Mouse (Mus musculus) intestine, embryonic 16.5 days (tissue): ENCODE results near the gene Rps15. TPM values are rescaled to one million over a fixed set of nuclear protein-coding genes. Genes with fewer than 3 reads are reported as not detected.

Experiments used
- ATAC-seq: fragments of 200-750 bp; cut with Nextera tagmentation; 2 replicates; pipeline ENCODE4 v1.8.0; 2017; ENCODE audit warnings: moderate TSS enrichment, moderate library complexity
- H3K27ac ChIP-seq: fragments of 300-500 bp; sonication (generic); 2 replicates; pipeline ENCODE4 v1.5.1; 2014; ENCODE audit warnings: mild to moderate bottlenecking, low read length
- H3K27me3 ChIP-seq: fragments of 300-500 bp; sonication (generic); replicated peaks from 2 replicates; pipeline ENCODE4 v1.6.1; 2014; ENCODE audit warnings: low read length, control low read depth, mixed read lengths; ENCODE audit not compliant: control insufficient read depth, insufficient read depth
- H3K36me3 ChIP-seq: fragments of 300-500 bp; sonication (generic); 2 replicates; pipeline ENCODE4 v1.6.1; 2014; ENCODE audit warnings: low read length, control low read depth; ENCODE audit not compliant: control insufficient read depth, insufficient read depth
- H3K4me1 ChIP-seq: fragments of 300-500 bp; sonication (generic); 2 replicates; pipeline ENCODE4 v1.6.1; 2014; ENCODE audit warnings: low read length, control low read depth, mixed read lengths; ENCODE audit not compliant: control insufficient read depth, insufficient read depth
- H3K4me2 ChIP-seq: fragments of 300-500 bp; sonication (generic); 2 replicates; pipeline ENCODE4 v1.6.1; 2014; ENCODE audit warnings: low read depth, low read length, control low read depth
- H3K4me3 ChIP-seq: fragments of 300-500 bp; sonication (generic); 2 replicates; pipeline ENCODE4 v1.5.1; 2014; ENCODE audit warnings: mild to moderate bottlenecking, low read length
- H3K9ac ChIP-seq: fragments of 300-500 bp; sonication (generic); 2 replicates; pipeline ENCODE4 v1.6.1; 2014; ENCODE audit warnings: low read depth, low read length
- H3K9me3 ChIP-seq: fragments of 300-500 bp; sonication (generic); 2 replicates; pipeline ENCODE4 v1.6.1; 2016; ENCODE audit warnings: low read length, control low read depth; ENCODE audit not compliant: control insufficient read depth
- WGBS: fragments of 180-500 bp; shearing (Covaris S2); extraction: QIAGEN DNeasy Blood & Tissue Kit; methylation state at CpG from one replicate; pipeline ENCODE4 v1.1.7; 2014; 5-methylcytosine and 5-hydroxymethylcytosine counted together
- polyA plus RNA-seq: library from polyadenylated mRNA; unstranded; fragments of >200 nt; fragmentation: Nextera tagmentation; extraction: Ambion mirVana; gene quantifications from 2 replicates; pipeline ENCODE4 v1.2.1, GENCODE M21; 2015

Rps15 gene
- polyA plus RNA-seq, 1 experiment from 2014 or later, result 922 TPM

- Histone ChIP-seq H3K4me1 (peaks cover 23% of the 10 kb centered on the region; the same call in 1 of the 2 replicates), H3K9ac (peak within 1 kb of the TSS; percentile 74), H3K27ac (peak within 1 kb of the TSS; percentile 83), H3K4me3 (peak within 1 kb of the TSS; percentile 65), H3K36me3 (no peaks in the 10 kb centered on the region), H3K9me3 (no peaks in the 10 kb centered on the region), H3K4me2 (peak within 1 kb of the TSS; percentile 91), H3K27me3 (no peaks in the 10 kb centered on the region)
- WGBS, result 6% methylated on average over 36 of the region's 36 CpGs
- ATAC-seq, result peak; percentile 85
Observed at GRCm38 (mm10) chr10:80329273-80330081, 37.2 kb downstream of the Rps15 start, which contains the start of the genes Pcsk4 and Reep6. Pcsk4 (minus strand) TSS chr10:80329498. Reep6 (plus strand) TSS chr10:80329953.

GRCm38 (mm10) chr10:80330084-80330483 is 37.8 kb downstream of the Rps15 start:
- Histone ChIP-seq H3K4me3 (peak overlapping the region; percentile 65), H3K27me3 (no peaks in the 10 kb centered on the region), H3K36me3 (0 out of 2 replicates have a peak, but pooled peaks cover 3% of the 10 kb centered on the region), H3K4me2 (peak overlapping the region; percentile 91), H3K27ac (peak overlapping the region; percentile 83), H3K9me3 (no peaks in the 10 kb centered on the region), H3K9ac (peak overlapping the region; percentile 74), H3K4me1 (peaks cover 17% of the 10 kb centered on the region; the same call in 1 of the 2 replicates)
- 0 out of 2 replicates have a peak, but pooled peaks have one; percentile 0 for ATAC-seq
- 1% methylated on average over 39 of the region's 41 CpGs for WGBS

GRCm38 (mm10) chr10:80330888-80331287 is 38.6 kb downstream of the Rps15 start:
- Histone ChIP-seq H3K36me3 (0 out of 2 replicates have a peak, but pooled peaks cover 3% of the 10 kb centered on the region), H3K4me1 (peaks cover 11% of the 10 kb centered on the region; the same call in 1 of the 2 replicates), H3K9me3 (no peaks in the 10 kb centered on the region), H3K9ac (peak overlapping the region; percentile 74), H3K27me3 (no peaks in the 10 kb centered on the region), H3K4me2 (peak overlapping the region; percentile 91), H3K4me3 (peak overlapping the region; percentile 65), H3K27ac (peak overlapping the region; percentile 83)
- WGBS, result 26% methylated on average over 2 of the region's 2 CpGs
- no peak for ATAC-seq

- H3K36me3 ChIP-seq, result 0 out of 2 replicates have a peak, but pooled peaks cover 3% of the 10 kb centered on the region
- H3K9ac ChIP-seq, result peak overlapping the region; percentile 74
- ATAC-seq, result peak; percentile 69
- WGBS, result 46% methylated on average over 10 of the region's 10 CpGs
- H3K27ac ChIP-seq, result peak overlapping the region; percentile 88
- peaks cover 11% of the 10 kb centered on the region; the same call in 1 of the 2 replicates for H3K4me1 ChIP-seq
- no peaks in the 10 kb centered on the region for H3K9me3 ChIP-seq
- H3K4me3 ChIP-seq, result peak overlapping the region; percentile 65
- peak overlapping the region; percentile 91 for H3K4me2 ChIP-seq
- no peaks in the 10 kb centered on the region for H3K27me3 ChIP-seq
Observed at GRCm38 (mm10) chr10:80331636-80332524, 39.6 kb downstream of the Rps15 start.

- peak overlapping the region; percentile 88 for H3K27ac ChIP-seq
Observed at GRCm38 (mm10) chr10:80332525-80332989, 40.3 kb downstream of the Rps15 start.

GRCm38 (mm10) chr10:80336263-80336662 is 44.0 kb downstream of the Rps15 start:
- ATAC-seq, result no peak
- H3K9ac ChIP-seq, result no peak overlapping the region
- 0 out of 2 replicates have a peak, but pooled peaks cover 3% of the 10 kb centered on the region for H3K36me3 ChIP-seq
- H3K4me3 ChIP-seq, result no peak overlapping the region
- H3K4me2 ChIP-seq, result no peak overlapping the region
- 88% methylated on average over 12 of the region's 12 CpGs for WGBS
- H3K27ac ChIP-seq, result no peak overlapping the region
- H3K9me3 ChIP-seq, result no peaks in the 10 kb centered on the region
- 0 out of 2 replicates have a peak, but pooled peaks cover 6% of the 10 kb centered on the region for H3K4me1 ChIP-seq
- H3K27me3 ChIP-seq, result peaks cover 5% of the 10 kb centered on the region

More at GRCm38 (mm10) chr10:80332525-80332989, 40.3 kb downstream of the Rps15 start:
- 72% methylated on average over 5 of the region's 5 CpGs for WGBS
- ATAC-seq, result no peak
- Histone ChIP-seq H3K9ac (peak overlapping the region; percentile 56), H3K4me2 (peak overlapping the region; percentile 91), H3K9me3 (no peaks in the 10 kb centered on the region), H3K4me1 (peaks cover 11% of the 10 kb centered on the region; the same call in 1 of the 2 replicates), H3K36me3 (0 out of 2 replicates have a peak, but pooled peaks cover 3% of the 10 kb centered on the region), H3K27me3 (no peaks in the 10 kb centered on the region), H3K4me3 (peak overlapping the region; percentile 15)

- 19% methylated on average over 19 of the region's 19 CpGs for WGBS
- no peak for ATAC-seq
- H3K4me3 ChIP-seq, result no peak overlapping the region
- peaks cover 38% of the 10 kb centered on the region for H3K4me1 ChIP-seq
- H3K9me3 ChIP-seq, result no peaks in the 10 kb centered on the region
- H3K4me2 ChIP-seq, result no peak overlapping the region
- H3K27ac ChIP-seq, result no peak overlapping the region
- H3K9ac ChIP-seq, result peak overlapping the region; percentile 34; the same call in 1 of the 2 replicates
- H3K36me3 ChIP-seq, result no peaks in the 10 kb centered on the region
- H3K27me3 ChIP-seq, result peaks cover 25% of the 10 kb centered on the region
Observed at GRCm38 (mm10) chr10:80339941-80340750, 47.9 kb downstream of the Rps15 start.

- Histone ChIP-seq H3K27me3 (peaks cover 32% of the 10 kb centered on the region), H3K9me3 (no peaks in the 10 kb centered on the region)
- WGBS, result 27% methylated on average over 21 of the region's 21 CpGs
Observed at GRCm38 (mm10) chr10:80341026-80341425, 48.8 kb downstream of the Rps15 start.

More at GRCm38 (mm10) chr10:80341026-80341425, 48.8 kb downstream of the Rps15 start:
- 0 out of 2 replicates have a peak overlapping the region, but pooled peaks have one; percentile 71 for H3K4me2 ChIP-seq
- no peak for ATAC-seq
- H3K4me1 ChIP-seq, result peaks cover 45% of the 10 kb centered on the region
- H3K27ac ChIP-seq, result no peak overlapping the region
- no peaks in the 10 kb centered on the region for H3K36me3 ChIP-seq
- no peak overlapping the region for H3K4me3 ChIP-seq
- no peak overlapping the region for H3K9ac ChIP-seq
